Comparison of ENCODE assay signal across 19 mouse cellular contexts in genomic region chr14:49771746-49772145, GRCm38 (mm10). TPM values are rescaled to one million over a fixed set of nuclear protein-coding genes. Genes with fewer than 3 reads are reported as not detected.
DNase-seq lines count a peak whose midpoint lies in the region; ATAC-seq and TF ChIP-seq lines count a peak whose summit lies in the region.
"Had no signal": no experiment of that assay in that cellular context is flagged by ENCODE, and none has a peak within 500 bp of the region (broad histone marks: within the 10 kb centered on the region; RNA-seq: fewer than 3 reads in every experiment).

No protein-coding gene starts in this region.

- 0 out of 2 replicates have a peak overlapping the region, but pooled peaks have one; percentile 25 for H3K27ac ChIP-seq in cerebellum, adult 2 months (ENCODE audit: insufficient read depth, low read length)
- H3K27ac ChIP-seq in embryonic facial prominence, embryonic 15.5 days (replicated peaks), result no peak overlapping the region; the same call in 1 of the 2 replicates
- H3K27ac ChIP-seq in thymus, adult 2 months (ENCODE audit: control insufficient read depth, insufficient read depth, low read length), result no peak overlapping the region
- H3K27ac ChIP-seq: heart, embryonic 15.5 days; intestine, embryonic 15.5 days; kidney, embryonic 15.5 days; liver, embryonic 12.5 days had no signal

- TF ChIP-seq CTCF in cerebellum, adult 2 months (IDR thresholded peaks at IDR 0.05; ENCODE audit: borderline replicate concordance, insufficient read depth, low read depth, low read length), result no peak
- no peak for TF ChIP-seq CTCF in thymus, adult 2 months (IDR thresholded peaks at IDR 0.05; ENCODE audit: borderline replicate concordance, control insufficient read depth, extremely low read depth, insufficient read depth, low read length, poor library complexity)

- no peak overlapping the region for H3K4me3 ChIP-seq in cerebellum, adult 2 months (replicated peaks; ENCODE audit: insufficient read depth, low read depth, low read length)
- no peak overlapping the region for H3K4me3 ChIP-seq in embryonic facial prominence, embryonic 15.5 days (replicated peaks)
- no peak overlapping the region for H3K4me3 ChIP-seq in thymus, adult 2 months (ENCODE audit: control insufficient read depth, insufficient read depth, low read length)
- H3K4me3 ChIP-seq: erythroblast, embryonic 14.5 days; heart, embryonic 15.5 days; intestine, embryonic 15.5 days; kidney, embryonic 15.5 days; liver, embryonic 12.5 days had no signal

- H3K9ac ChIP-seq in embryonic facial prominence, embryonic 15.5 days, result no peak overlapping the region
- H3K9ac ChIP-seq: heart, embryonic 15.5 days; intestine, embryonic 15.5 days; kidney, embryonic 15.5 days; liver, embryonic 12.5 days had no signal

- peak; percentile 24; the same call in 1 of the 2 replicates for ATAC-seq in embryonic facial prominence, embryonic 15.5 days (ENCODE audit: insufficient number of reproducible peaks, low FRiP score, low TSS enrichment, low read depth)
- ATAC-seq: forebrain, embryonic 16.5 days; intestine, embryonic 15.5 days; liver, embryonic 12.5 days had no signal

- H3K4me1 ChIP-seq in cerebellum, adult 2 months (ENCODE audit: control insufficient read depth, insufficient read depth, low read length), result peaks cover 13% of the 10 kb centered on the region
- 0 out of 2 replicates have a peak, but pooled peaks cover 4% of the 10 kb centered on the region for H3K4me1 ChIP-seq in embryonic facial prominence, embryonic 15.5 days
- no peaks in the 10 kb centered on the region for H3K4me1 ChIP-seq in thymus, adult 2 months (replicated peaks; ENCODE audit: control insufficient read depth, insufficient read depth, low read length)
- H3K4me1 ChIP-seq: heart, embryonic 15.5 days; intestine, embryonic 15.5 days; kidney, embryonic 15.5 days; liver, embryonic 12.5 days had no signal

- H3K27me3 ChIP-seq in cerebellum, adult 2 months (ENCODE audit: control insufficient read depth, insufficient read depth, low read length), result no peaks in the 10 kb centered on the region
- no peaks in the 10 kb centered on the region for H3K27me3 ChIP-seq in embryonic facial prominence, embryonic 15.5 days
- H3K27me3 ChIP-seq in thymus, adult 2 months (ENCODE audit: control insufficient read depth, insufficient read depth, low read length), result no peaks in the 10 kb centered on the region
- H3K27me3 ChIP-seq: heart, embryonic 15.5 days; intestine, embryonic 15.5 days; kidney, embryonic 15.5 days; liver, embryonic 12.5 days had no signal

- no peak overlapping the region for H3K4me2 ChIP-seq in embryonic facial prominence, embryonic 15.5 days (replicated peaks)
- H3K4me2 ChIP-seq: heart, embryonic 15.5 days; intestine, embryonic 15.5 days; kidney, embryonic 15.5 days; liver, embryonic 12.5 days had no signal

- no peak for TF ChIP-seq POLR2A in cerebellum, adult 2 months (IDR thresholded peaks at IDR 0.05; ENCODE audit: borderline replicate concordance, insufficient read depth, low read length)
- TF ChIP-seq POLR2A in thymus, adult 2 months (IDR thresholded peaks at IDR 0.05; ENCODE audit: control insufficient read depth, extremely low read depth, insufficient read depth, low read length, poor library complexity), result no peak

- DNase-seq in gastrocnemius, postnatal 10 days, result peak; percentile 9
- DNase-seq in gastrocnemius, postnatal 25 days, result no peak
- DNase-seq in lung, adult 18-20 months, result peak; percentile 6 to 10
- no peak for DNase-seq in lung, postnatal 36 days
- DNase-seq in cerebellum, adult 2 months, result peak; percentile 73 to 84
- DNase-seq in thymus, adult 2 months, result no peak
- DNase-seq in yolk sac, embryonic 10.5 days (ENCODE audit: low spot score), result no peak
- DNase-seq: adrenal gland, postnatal 36 days; right cerebral cortex, postnatal 14 days; thymus, postnatal 14 days had no signal

- H3K36me3 ChIP-seq in embryonic facial prominence, embryonic 15.5 days, result 0 out of 2 replicates have a peak, but pooled peaks cover 4% of the 10 kb centered on the region
- no peaks in the 10 kb centered on the region for H3K36me3 ChIP-seq in thymus, adult 2 months (ENCODE audit: control insufficient read depth, insufficient read depth, low read length)
- H3K36me3 ChIP-seq: intestine, embryonic 15.5 days; kidney, embryonic 15.5 days; liver, embryonic 12.5 days had no signal

- WGBS in cerebellum, adult 2 months, result 11% methylated on average over 1 of the region's 1 CpGs
- WGBS in embryonic facial prominence, embryonic 15.5 days, result 53% methylated on average over 1 of the region's 1 CpGs
- WGBS in thymus, adult 2 months, result 88% methylated on average over 1 of the region's 1 CpGs

- H3K9me3 ChIP-seq in embryonic facial prominence, embryonic 15.5 days (replicated peaks), result no peaks in the 10 kb centered on the region
- H3K9me3 ChIP-seq: heart, embryonic 15.5 days; intestine, embryonic 15.5 days; kidney, embryonic 15.5 days; liver, embryonic 12.5 days had no signal

RNA-seq across cellular contexts. Expression of gene Armh4, which starts 11.4 kb away (rescaled TPM):
- total RNA-seq in gastrocnemius, postnatal 10 days (2021), result 1 to 10 TPM; 7.0 to 8.1 TPM
- 1 to 10 TPM in 1 of 2 experiments, under 1 TPM in 1; 0.79 to 2.6 TPM for total RNA-seq in gastrocnemius, postnatal 25 days (2021)
- 55.0 and 56.9 TPM in 2 replicates for polyA plus RNA-seq in cerebellum, adult 2 months (2012; rRNA removed)
- polyA plus RNA-seq in embryonic facial prominence, embryonic 15.5 days (2015; fragmentation: Nextera tagmentation; extraction: Ambion mirVana), result 24.2 and 25.4 TPM in 2 replicates
- polyA plus RNA-seq in thymus, adult 2 months (2012; rRNA removed), result 0.09 and 0.42 TPM in 2 replicates
- total RNA-seq: megakaryocyte-erythroid progenitor cell, adult 5-6 weeks had no signal
- polyA plus RNA-seq: C2C12; erythroblast, embryonic 14.5 days had no signal

Comparison
In these comparisons a context has a peak if more than half of its experiments do, and no peak if none do; other contexts are left out.
1. DNase-seq: peak in gastrocnemius, postnatal 10 days (single experiment), lung, adult 18-20 months (2 of 2) and cerebellum, adult 2 months (2 of 2); none in gastrocnemius, postnatal 25 days (single experiment), lung, postnatal 36 days (single experiment), thymus, adult 2 months (single experiment) and yolk sac, embryonic 10.5 days (single experiment).
2. RNA of gene Armh4, which starts 11.4 kb away (polyA plus RNA-seq): 55.0 to 56.9 TPM in cerebellum, adult 2 months and 24.2 to 25.4 TPM in embryonic facial prominence, embryonic 15.5 days; 0.09 to 0.42 TPM in thymus, adult 2 months; every median in the first group is over 10 times any median in the second.